Mouse (Mus musculus) CH12.LX (cell line): Measurements from ENCODE around the gene Oip5. TPM values are rescaled to one million over a fixed set of nuclear protein-coding genes. Genes with fewer than 3 reads are reported as not detected.
A peak's percentile ranks its signal among the peaks of the same experiment; 100 is the strongest.

ENCODE experiments used
- DNase-seq: peaks from one replicate; pipeline ENCODE4 v3.0.0-alpha.2; 2013; ENCODE audit errors: extremely low read depth
- H3K27ac ChIP-seq: 2 replicates; pipeline ENCODE4 v1.5.1; 2012; ENCODE audit warnings: low read depth, mild to moderate bottlenecking, control low read depth, moderate library complexity; ENCODE audit not compliant: insufficient read depth
- H3K27me3 ChIP-seq: replicated peaks from 2 replicates; pipeline ENCODE3; 2012; ENCODE audit warnings: inconsistent platforms
- H3K36me3 ChIP-seq, 2 experiments: replicated peaks in 1 of 2; 2 replicates each; pipeline versions ENCODE3 to v1.6.1; 2012; ENCODE audit warnings: inconsistent platforms in 1 of 2, low read length in 1 of 2, mild to moderate bottlenecking in 1 of 2, mixed read lengths in 1 of 2, moderate library complexity in 1 of 2; ENCODE audit not compliant: control insufficient read depth in 1 of 2, insufficient read depth in 1 of 2
- H3K4me1 ChIP-seq, 2 experiments: 2 replicates each; pipeline ENCODE4 v1.6.1; 2012; ENCODE audit warnings: inconsistent platforms in 1 of 2, moderate library complexity in 1 of 2; ENCODE audit not compliant: insufficient read depth in 2 of 2, control insufficient read depth in 1 of 2
- H3K4me2 ChIP-seq: 2 replicates; pipeline ENCODE4 v1.6.1; 2012; ENCODE audit warnings: low read depth, mild to moderate bottlenecking, control low read depth; ENCODE audit not compliant: poor library complexity, insufficient read depth, severe bottlenecking
- H3K4me3 ChIP-seq, 3 experiments: fragments of 150-350 bp in 1 of 3; sonication (generic) in 1 of 3; replicated peaks in 1 of 3; 2 replicates each; pipeline versions ENCODE3 to v1.5.1; 2011 to 2012; ENCODE audit warnings: low read depth in 2 of 3, low read length in 2 of 3, mild to moderate bottlenecking in 2 of 3, moderate library complexity in 2 of 3, control low read depth in 1 of 3, improper control_type of control experiment in 1 of 3, inconsistent platforms in 1 of 3, mixed read lengths in 1 of 3; ENCODE audit not compliant: poor library complexity in 1 of 3
- H3K79me2 ChIP-seq: replicated peaks from 2 replicates; pipeline ENCODE4 v1.6.1; 2012; ENCODE audit warnings: mild to moderate bottlenecking, moderate library complexity; ENCODE audit not compliant: control insufficient read depth, poor library complexity, insufficient read depth, severe bottlenecking; ENCODE audit errors: extremely low read depth
- H3K9ac ChIP-seq: 2 replicates; pipeline ENCODE4 v1.6.1; 2012; ENCODE audit warnings: low read depth, mild to moderate bottlenecking, control low read depth, moderate library complexity; ENCODE audit not compliant: insufficient read depth
- H3K9me3 ChIP-seq: replicated peaks from 2 replicates; pipeline ENCODE3; 2012; ENCODE audit warnings: low read length, inconsistent platforms, mixed read lengths
- BHLHE40 ChIP-seq: IDR thresholded peaks from 2 replicates; pipeline ENCODE4 v1.6.1; 2011; ENCODE audit warnings: mild to moderate bottlenecking, low read depth, low read length, improper control_type of control experiment
- CHD1 ChIP-seq: IDR thresholded peaks from 2 replicates; pipeline ENCODE4 v1.6.1; 2012; ENCODE audit warnings: low read depth, low read length, improper control_type of control experiment, inconsistent platforms
- CTCF ChIP-seq, 2 experiments: IDR thresholded peaks in 1 of 2; conservative IDR thresholded peaks in 1 of 2; 2 replicates each; pipeline ENCODE4 v1.5.1; 2011 to 2012; ENCODE audit warnings: low read depth in 2 of 2, low read length in 2 of 2, improper control_type of control experiment in 1 of 2, inconsistent platforms in 1 of 2, mild to moderate bottlenecking in 1 of 2, moderate library complexity in 1 of 2
- EP300 ChIP-seq: IDR thresholded peaks from 2 replicates; pipeline ENCODE4 v1.6.1; 2011; ENCODE audit warnings: low read length, improper control_type of control experiment
- GABPA ChIP-seq: IDR thresholded peaks from 2 replicates; pipeline ENCODE4 v1.6.1; 2012; ENCODE audit warnings: low read depth, low read length, improper control_type of control experiment, inconsistent platforms; ENCODE audit not compliant: insufficient replicate concordance
- IRF4 ChIP-seq: IDR thresholded peaks from 2 replicates; pipeline ENCODE4 v1.6.1; 2014; ENCODE audit warnings: low read depth, mild to moderate bottlenecking, inconsistent platforms, low read length, improper control_type of control experiment
- KAT2A ChIP-seq: IDR thresholded peaks from 2 replicates; pipeline ENCODE4 v1.6.1; 2012; ENCODE audit warnings: low read length, improper control_type of control experiment, inconsistent platforms; ENCODE audit not compliant: insufficient replicate concordance
- MAZ ChIP-seq: IDR thresholded peaks from 2 replicates; pipeline ENCODE4 v1.6.1; 2012; ENCODE audit warnings: low read depth, mild to moderate bottlenecking, inconsistent platforms, low read length, improper control_type of control experiment, moderate library complexity
- MXI1 ChIP-seq: IDR thresholded peaks from 2 replicates; pipeline ENCODE4 v1.6.1; 2011; ENCODE audit warnings: mild to moderate bottlenecking, low read depth, low read length, improper control_type of control experiment
- MYC ChIP-seq: IDR thresholded peaks from 2 replicates; pipeline ENCODE4 v1.6.1; 2011; ENCODE audit warnings: low read depth, mild to moderate bottlenecking, improper control_type of control experiment, low read length
- NELFE ChIP-seq: IDR thresholded peaks from 2 replicates; pipeline ENCODE4 v1.6.1; 2011; ENCODE audit warnings: low read depth, low read length, improper control_type of control experiment
- NRF1 ChIP-seq: IDR thresholded peaks from 2 replicates; pipeline ENCODE4 v1.6.1; 2014; ENCODE audit warnings: low read depth, mild to moderate bottlenecking, inconsistent platforms, low read length, improper control_type of control experiment, moderate library complexity
- POLR2A ChIP-seq: IDR thresholded peaks from 2 replicates; pipeline ENCODE4 v1.6.1; 2011; ENCODE audit warnings: low read depth, mild to moderate bottlenecking, improper control_type of control experiment, low read length
- POLR2AphosphoS2 ChIP-seq: IDR thresholded peaks from 2 replicates; pipeline ENCODE4 v1.6.1; 2011; ENCODE audit warnings: low read depth, low read length, improper control_type of control experiment
- RCOR1 ChIP-seq: conservative IDR thresholded peaks from 2 replicates; pipeline ENCODE4 v1.6.1; 2012; ENCODE audit warnings: low read depth, mild to moderate bottlenecking, inconsistent platforms, low read length, improper control_type of control experiment
- USF2 ChIP-seq: conservative IDR thresholded peaks from 2 replicates; pipeline ENCODE4 v1.6.1; 2011; ENCODE audit warnings: low read depth, low read length, improper control_type of control experiment
- ZNF384 ChIP-seq: IDR thresholded peaks from 2 replicates; pipeline ENCODE4 v1.6.1; 2012; ENCODE audit warnings: low read depth, low read length, improper control_type of control experiment, inconsistent platforms
- dilution Hi-C: fragments of 300-500 bp; cut with MboI; formaldehyde crosslinking; loops from 2 replicates; pipeline ENCODE4 v1.14.3; 2020; ENCODE audit warnings: low sequenced_read_pairs; ENCODE audit not compliant: extremely low pct_unique_long_range_greater_than_20kb, extremely low pct_ligation_motif_present
- in situ Hi-C: fragments of 300-500 bp; cut with MboI; formaldehyde crosslinking; loops from 3 replicates; pipeline ENCODE4 v1.14.3; 2019; ENCODE audit warnings: low sequenced_read_pairs, low pct_ligation_motif_present, low pct_unique_long_range_greater_than_20kb, mixed read lengths
- polyA plus RNA-seq: library from polyadenylated mRNA; unstranded; fragments of >175 nt; gene quantifications from 2 replicates; pipeline ENCODE4 v1.2.1, GENCODE M21; 2012; ENCODE audit warnings: low read depth; ENCODE audit not compliant: insufficient read length
- total RNA-seq, 2 experiments: library from RNA; depleted of rRNA; stranded (reverse); fragments of 300-350 nt in 1 of 2; fragments of >200 nt in 1 of 2; gene quantifications; 2 replicates each; pipeline ENCODE4 v1.2.3; 2012 to 2014

Oip5 gene
- total and polyA plus RNA-seq, 3 experiments = 24.5 to 53.6 (median 30.1) TPM

GRCm38 (mm10) chr2:119565284-119565683 lies 53.0 kb downstream of the Oip5 start:
- Histone ChIP-seq H3K79me2 (no peaks in the 10 kb centered on the region), H3K9me3 (no peaks in the 10 kb centered on the region), H3K4me3 (no peak overlapping the region), H3K36me3 (peaks cover 6 to 22% of the 10 kb centered on the region in 2 experiments), H3K27me3 (no peaks in the 10 kb centered on the region), H3K4me1 (peaks cover 2 to 30% of the 10 kb centered on the region in 2 experiments; a peak in 3 of 4 replicates), H3K4me2 (no peak overlapping the region), H3K9ac (no peak overlapping the region), H3K27ac (no peak overlapping the region)
- in situ Hi-C loops (no loop called here), dilution Hi-C loops (no loop called here)
- no peak for DNase-seq
- TF ChIP-seq RCOR1 (no peak), POLR2A (no peak), GABPA (no peak), ZNF384 (no peak), CHD1 (no peak), MXI1 (no peak), POLR2AphosphoS2 (no peak), IRF4 (no peak), MAZ (no peak), USF2 (no peak), BHLHE40 (no peak), MYC (no peak), CTCF (conservative IDR thresholded peaks at IDR 0.05 in 1 of 2, IDR thresholded peaks at IDR 0.05 in 1 of 2; ENCODE audit: low read depth in 2 of 2, low read length in 2 of 2) (no peak), NELFE (no peak), KAT2A (no peak)

GRCm38 (mm10) chr2:119561794-119562193 lies 56.5 kb downstream of the Oip5 start:
- H3K79me2 ChIP-seq = no peaks in the 10 kb centered on the region
- H3K9ac ChIP-seq = no peak overlapping the region
- H3K9me3 ChIP-seq = no peaks in the 10 kb centered on the region
- peaks cover 6 to 16% of the 10 kb centered on the region in 2 experiments for H3K36me3 ChIP-seq
- dilution Hi-C loops = no loop called here
- H3K27ac ChIP-seq = no peak overlapping the region
- no peaks in the 10 kb centered on the region for H3K27me3 ChIP-seq
- H3K4me1 ChIP-seq = peaks cover 10 to 32% of the 10 kb centered on the region in 2 experiments
- no peak overlapping the region for H3K4me2 ChIP-seq
- in situ Hi-C loops = no loop called here
- H3K4me3 ChIP-seq = no peak overlapping the region
- DNase-seq = peak; percentile 33
- peak; percentile 42; the same call in 1 of the 2 replicates for TF ChIP-seq EP300
- TF ChIP-seq NRF1 = no peak
- TF ChIP-seq, all 38 proteins: peak for 1

Other genes starting within 250 kb of the Oip5 start
- 11.4 and 13.5 TPM in 2 replicates for gene Ino80, start 140.8 kb downstream of the Oip5 start, total RNA-seq (2012; rRNA removed)
- gene Ino80, start 140.8 kb downstream of the Oip5 start, total RNA-seq (2014; rRNA removed) = 10.6 and 10.9 TPM in 2 replicates
- 17.8 TPM in 2 replicates for gene Ino80, start 140.8 kb downstream of the Oip5 start, polyA plus RNA-seq
- 0.08 and 0.25 TPM in 2 replicates for gene Exd1, start 70.8 kb downstream of the Oip5 start, total RNA-seq (2012; rRNA removed)
- gene Exd1, start 70.8 kb downstream of the Oip5 start, total RNA-seq (2014; rRNA removed) = 0.14 and 0.17 TPM in 2 replicates
- 0.14 and 0.39 TPM in 2 replicates for gene Exd1, start 70.8 kb downstream of the Oip5 start, polyA plus RNA-seq
- gene Chp1, start 70.8 kb downstream of the Oip5 start, total RNA-seq (2012; rRNA removed) = 28.7 and 29.9 TPM in 2 replicates
- gene Chp1, start 70.8 kb downstream of the Oip5 start, total RNA-seq (2014; rRNA removed) = 55.9 and 62.1 TPM in 2 replicates
- 41.5 and 47.9 TPM in 2 replicates for gene Chp1, start 70.8 kb downstream of the Oip5 start, polyA plus RNA-seq
- gene Nusap1, start 171 bp downstream of the Oip5 start, total RNA-seq (2012; rRNA removed) = 25.0 and 29.0 TPM in 2 replicates
- 92.7 and 107 TPM in 2 replicates for gene Nusap1, start 171 bp downstream of the Oip5 start, total RNA-seq (2014; rRNA removed)
- 39.9 and 41.1 TPM in 2 replicates for gene Nusap1, start 171 bp downstream of the Oip5 start, polyA plus RNA-seq
- gene Ndufaf1, start 44.4 kb upstream of the Oip5 start, total RNA-seq (2012; rRNA removed) = 25.1 and 33.2 TPM in 2 replicates
- 53.6 and 64.5 TPM in 2 replicates for gene Ndufaf1, start 44.4 kb upstream of the Oip5 start, total RNA-seq (2014; rRNA removed)
- gene Ndufaf1, start 44.4 kb upstream of the Oip5 start, polyA plus RNA-seq = 35.6 and 38.7 TPM in 2 replicates
- 9.7 and 12.5 TPM in 2 replicates for gene Rtf1, start 56.6 kb upstream of the Oip5 start, total RNA-seq (2012; rRNA removed)
- gene Rtf1, start 56.6 kb upstream of the Oip5 start, total RNA-seq (2014; rRNA removed) = 10.7 and 11.3 TPM in 2 replicates
- gene Rtf1, start 56.6 kb upstream of the Oip5 start, polyA plus RNA-seq = 46.0 and 50.3 TPM in 2 replicates
- gene Itpka, start 123.9 kb upstream of the Oip5 start, total RNA-seq (2012; rRNA removed) = 0.25 and 0.34 TPM in 2 replicates
- gene Itpka, start 123.9 kb upstream of the Oip5 start, total RNA-seq (2014; rRNA removed) = 0.28 and 0.39 TPM in 2 replicates
- gene Itpka, start 123.9 kb upstream of the Oip5 start, polyA plus RNA-seq = 0.40 and 0.54 TPM in 2 replicates
- 1.3 and 2.3 TPM in 2 replicates for gene Ltk, start 142.0 kb upstream of the Oip5 start, total RNA-seq (2012; rRNA removed)
- not detected in 2 replicates for gene Ltk, start 142.0 kb upstream of the Oip5 start, total RNA-seq (2014; rRNA removed)
- 0.10 TPM in 1 of 2 replicates, not detected in the other for gene Ltk, start 142.0 kb upstream of the Oip5 start, polyA plus RNA-seq
- 28.9 and 31.8 TPM in 2 replicates for gene Rpap1, start 169.1 kb upstream of the Oip5 start, total RNA-seq (2012; rRNA removed)
- gene Rpap1, start 169.1 kb upstream of the Oip5 start, total RNA-seq (2014; rRNA removed) = 8.5 and 9.0 TPM in 2 replicates
- gene Rpap1, start 169.1 kb upstream of the Oip5 start, polyA plus RNA-seq = 28.7 and 34.7 TPM in 2 replicates
- gene Tyro3, start 179.3 kb upstream of the Oip5 start, total RNA-seq (2012; rRNA removed) = 31.8 and 39.7 TPM in 2 replicates
- 19.1 and 20.3 TPM in 2 replicates for gene Tyro3, start 179.3 kb upstream of the Oip5 start, total RNA-seq (2014; rRNA removed)
- 23.7 and 24.7 TPM in 2 replicates for gene Tyro3, start 179.3 kb upstream of the Oip5 start, polyA plus RNA-seq